Mouse (Mus musculus): ENCODE measurements around the gene Taf7l.

Gene Taf7l

DNA sequence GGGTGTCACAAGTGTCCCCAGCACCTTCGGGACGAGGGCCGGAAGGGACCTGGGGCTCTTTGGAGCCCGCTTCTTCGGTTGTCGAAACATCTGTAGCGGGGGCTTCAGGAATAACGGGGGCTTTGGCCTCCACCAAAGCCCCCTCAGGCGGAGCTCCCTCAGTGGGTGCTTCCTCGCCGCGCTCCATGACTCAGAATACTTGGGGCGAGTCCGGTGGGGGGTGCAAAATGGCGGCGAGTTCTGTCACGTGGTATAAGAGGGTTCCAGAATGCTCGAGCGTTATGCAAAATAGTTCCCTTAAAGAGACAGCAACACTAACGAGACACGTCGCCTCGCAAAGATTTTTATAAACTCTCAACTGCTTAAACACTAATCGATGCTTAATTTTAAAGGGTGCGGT is at the start of gene Taf7l:
TSS of gene Taf7l (minus strand) at position 201 of the 400 bp plus-strand sequence.
- in situ Hi-C loops (cut with MboI; ENCODE audit: unreplicated experiment in 2 of 2): no loop called here

DNA sequence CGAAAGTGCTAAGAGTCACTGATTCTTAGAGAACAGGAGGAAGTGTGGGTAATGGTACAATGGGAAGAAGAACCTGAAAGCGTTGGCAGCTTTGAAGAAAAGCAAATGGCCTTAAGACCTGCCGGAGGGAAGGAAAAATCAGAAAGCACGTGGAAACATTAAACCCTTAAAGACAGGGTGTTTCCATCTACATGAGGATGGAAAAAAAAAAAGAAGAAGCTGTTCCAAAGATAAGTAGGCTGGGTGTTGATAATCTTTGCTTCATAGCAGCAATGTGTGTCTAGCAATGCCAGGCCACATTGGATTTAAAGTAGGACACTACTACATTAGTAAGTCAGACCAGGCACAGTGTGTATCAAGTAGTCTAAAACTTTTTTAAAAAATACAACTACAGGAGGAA is 49.0 kb upstream of the Taf7l start:
- in situ Hi-C loops (cut with MboI; ENCODE audit: unreplicated experiment in 2 of 2): no loop called here

GRCm38 (mm10) chrX:134523772-134524171 is 47.5 kb upstream of the Taf7l start:
- in situ Hi-C loops (cut with MboI; ENCODE audit: unreplicated experiment in 2 of 2): loop anchor here in 1 of 2 experiments (25.0 kb wide), 1 partner anchor 589 kb away; no protein-coding TSS in a partner anchor

DNA sequence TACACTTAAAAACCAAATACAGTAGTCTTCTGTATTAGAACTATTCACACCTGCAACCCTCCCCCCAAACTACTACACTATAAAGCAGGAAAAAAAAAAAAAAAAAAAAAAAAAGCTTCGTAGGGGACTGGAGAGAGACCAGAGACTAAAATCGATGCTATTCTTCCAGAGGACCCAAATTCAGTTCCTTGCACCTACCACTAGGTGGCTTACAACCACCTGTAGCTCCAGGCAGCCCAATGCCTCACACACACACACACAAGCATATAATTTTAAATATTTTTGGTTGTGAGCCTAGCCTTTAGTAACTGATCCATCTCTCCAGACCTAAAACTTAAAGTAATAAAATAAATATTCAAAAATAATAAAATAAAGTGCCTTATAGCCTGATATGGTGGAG is 33.2 kb upstream of the Taf7l start:
- in situ Hi-C loops (cut with MboI; ENCODE audit: unreplicated experiment in 2 of 2): loop anchor here in 1 of 2 experiments (25.0 kb wide), 1 partner anchor 603 kb away; no protein-coding TSS in a partner anchor

GRCm38 (mm10) chrX:134507977-134508376 is 31.7 kb upstream of the Taf7l start:
- in situ Hi-C loops (cut with MboI; ENCODE audit: unreplicated experiment in 2 of 2): loop anchor here in 1 of 2 experiments (25.0 kb wide), 1 partner anchor 604 kb away; no protein-coding TSS in a partner anchor

GRCm38 (mm10) chrX:134500651-134501050 is 24.4 kb upstream of the Taf7l start:
- in situ Hi-C loops (cut with MboI; ENCODE audit: unreplicated experiment in 2 of 2): loop anchor here in 1 of 2 experiments (25.0 kb wide), 1 partner anchor 612 kb away; no protein-coding TSS in a partner anchor

DNA sequence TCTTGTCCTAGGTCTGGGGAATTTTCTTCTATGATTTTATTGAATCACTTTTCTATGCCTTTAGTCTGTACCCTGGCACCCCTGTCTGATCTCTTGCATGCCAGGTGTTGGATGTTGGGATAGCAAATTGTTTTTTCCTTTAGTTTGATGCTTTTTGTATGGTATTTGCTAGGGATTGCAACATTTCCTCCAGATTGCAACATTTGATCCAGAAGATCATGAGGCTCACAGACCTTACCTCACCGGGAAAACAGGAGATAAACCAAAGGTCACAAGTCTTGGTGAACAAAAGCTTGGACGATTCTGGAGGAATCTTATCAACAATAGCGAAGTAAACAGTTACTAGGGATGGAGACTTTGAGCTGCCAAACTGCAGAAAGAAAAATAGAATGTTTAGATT is 5.4 kb upstream of the Taf7l start:
- in situ Hi-C loops (cut with MboI; ENCODE audit: unreplicated experiment in 2 of 2): no loop called here

GRCm38 (mm10) chrX:134474988-134475710 is 1.1 kb downstream of the Taf7l start:
- in situ Hi-C loops (cut with MboI; ENCODE audit: unreplicated experiment in 2 of 2): no loop called here

DNA sequence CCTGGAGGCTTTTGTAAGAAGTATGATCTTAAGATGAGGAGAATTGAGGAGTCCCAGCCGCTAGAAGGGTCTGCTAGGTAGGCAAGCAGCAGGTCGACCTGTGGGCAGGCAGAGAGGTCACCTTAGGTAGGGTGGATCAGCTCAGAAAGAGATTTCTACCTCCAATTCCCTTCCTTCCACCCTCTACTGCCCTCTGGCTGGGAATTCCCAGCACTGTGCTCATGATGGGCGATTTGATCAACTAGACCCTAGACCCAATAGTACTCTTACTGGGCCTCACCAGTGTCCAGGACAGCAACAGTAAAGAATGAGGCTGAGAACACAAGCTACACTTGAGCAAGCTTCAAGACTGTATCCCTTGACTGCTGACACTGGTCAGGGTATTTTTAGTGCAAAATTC is 49.0 kb downstream of the Taf7l start:
- in situ Hi-C loops (cut with MboI; ENCODE audit: unreplicated experiment in 2 of 2): no loop called here

GRCm38 (mm10) chrX:134426819-134427218 is 49.5 kb downstream of the Taf7l start:
- in situ Hi-C loops (cut with MboI; ENCODE audit: unreplicated experiment in 2 of 2): no loop called here

- in situ Hi-C loops (cut with MboI; ENCODE audit: unreplicated experiment in 2 of 2): no loop called here
Observed at GRCm38 (mm10) chrX:134425798-134426197, 50.5 kb downstream of the Taf7l start.

- in situ Hi-C loops (cut with MboI; ENCODE audit: unreplicated experiment in 2 of 2): no loop called here
Observed at GRCm38 (mm10) chrX:134424263-134424662, 52.0 kb downstream of the Taf7l start.

DNA sequence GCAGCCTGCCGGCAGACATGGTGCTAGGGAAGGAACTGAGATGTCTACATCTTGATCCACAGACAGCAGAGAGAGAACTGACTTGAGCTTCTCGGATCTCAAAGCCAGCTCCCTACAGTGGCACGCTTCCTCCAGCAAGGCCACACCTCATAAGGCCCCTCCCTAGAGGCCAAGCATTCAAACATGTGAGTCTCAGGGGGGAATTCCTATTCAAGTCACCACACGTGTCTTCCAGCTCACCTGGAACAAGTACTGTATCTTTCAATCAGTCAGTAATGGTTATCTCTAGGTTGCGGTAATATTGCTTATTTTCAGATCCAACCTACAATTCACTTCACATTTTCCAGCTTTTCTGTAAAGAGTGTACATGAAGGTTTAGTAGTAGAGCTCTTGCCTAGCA is 56.2 kb downstream of the Taf7l start:
- in situ Hi-C loops (cut with MboI; ENCODE audit: unreplicated experiment in 2 of 2): no loop called here

DNA sequence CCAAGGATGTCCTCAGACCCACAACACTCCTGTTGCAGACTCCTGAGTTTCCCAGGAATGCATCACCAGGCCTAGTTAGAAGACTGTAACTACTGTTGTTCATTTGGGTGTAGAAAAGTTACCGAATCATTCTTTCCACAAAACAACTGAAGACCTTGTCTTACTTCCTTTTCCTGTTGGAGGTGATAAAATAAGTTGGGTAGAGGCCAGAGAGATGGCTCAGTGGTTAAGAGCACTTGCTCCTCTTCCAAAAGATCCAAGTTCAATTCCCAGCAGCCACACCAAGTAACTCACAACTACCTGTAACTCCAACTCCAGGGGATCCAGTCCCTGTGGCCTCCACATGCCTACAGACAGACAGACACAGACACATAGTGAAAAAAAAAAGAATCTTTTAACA is 64.2 kb downstream of the Taf7l start:
- in situ Hi-C loops (cut with MboI; ENCODE audit: unreplicated experiment in 2 of 2): no loop called here

Data from v-Abl transformed pro-B cells (cell line).